Mouse (Mus musculus) hindbrain, embryonic 12.5 days (tissue): ENCODE data around the gene Trpm3. TPM values are rescaled to one million over a fixed set of nuclear protein-coding genes. Genes with fewer than 3 reads are reported as not detected.

ENCODE experiments used
- ATAC-seq: fragments of 200-750 bp; cut with Nextera tagmentation; 2 replicates; pipeline ENCODE4 v1.8.0; 2017; ENCODE audit warnings: moderate TSS enrichment; ENCODE audit not compliant: low FRiP score
- H3K27ac ChIP-seq: fragments of 300-500 bp; sonication (generic); 2 replicates; pipeline ENCODE4 v1.5.1; 2016; ENCODE audit warnings: mild to moderate bottlenecking
- H3K27me3 ChIP-seq: fragments of 300-500 bp; sonication (generic); 2 replicates; pipeline ENCODE4 v1.6.1; 2016; ENCODE audit warnings: mild to moderate bottlenecking
- H3K36me3 ChIP-seq: fragments of 300-500 bp; sonication (generic); 2 replicates; pipeline ENCODE4 v1.6.1; 2016; ENCODE audit warnings: mild to moderate bottlenecking
- H3K4me1 ChIP-seq: fragments of 300-500 bp; sonication (generic); 2 replicates; pipeline ENCODE4 v1.6.1; 2016
- H3K4me2 ChIP-seq: fragments of 300-500 bp; sonication (generic); replicated peaks from 2 replicates; pipeline ENCODE4 v1.6.1; 2016; ENCODE audit warnings: mild to moderate bottlenecking
- H3K4me3 ChIP-seq: fragments of 300-500 bp; sonication (generic); 2 replicates; pipeline ENCODE4 v1.5.1; 2016; ENCODE audit warnings: mild to moderate bottlenecking
- H3K9ac ChIP-seq: fragments of 300-500 bp; sonication (generic); 2 replicates; pipeline ENCODE4 v1.6.1; 2016; ENCODE audit warnings: mild to moderate bottlenecking, moderate library complexity
- H3K9me3 ChIP-seq: fragments of 300-500 bp; sonication (generic); replicated peaks from 2 replicates; pipeline ENCODE4 v1.6.1; 2016; ENCODE audit warnings: mild to moderate bottlenecking
- WGBS: fragments of 180-500 bp; shearing (Covaris S2); methylation state at CpG from one replicate; pipeline ENCODE4 v1.1.7; 2016; 5-methylcytosine and 5-hydroxymethylcytosine counted together
- polyA plus RNA-seq: library from polyadenylated mRNA; unstranded; fragments of >200 nt; fragmentation: Nextera tagmentation; extraction: Ambion mirVana; gene quantifications from 2 replicates; pipeline ENCODE4 v1.2.1, GENCODE M21; 2016

The Trpm3 gene
- polyA plus RNA-seq, 1 experiment from 2014 or later = 23.8 TPM

DNA sequence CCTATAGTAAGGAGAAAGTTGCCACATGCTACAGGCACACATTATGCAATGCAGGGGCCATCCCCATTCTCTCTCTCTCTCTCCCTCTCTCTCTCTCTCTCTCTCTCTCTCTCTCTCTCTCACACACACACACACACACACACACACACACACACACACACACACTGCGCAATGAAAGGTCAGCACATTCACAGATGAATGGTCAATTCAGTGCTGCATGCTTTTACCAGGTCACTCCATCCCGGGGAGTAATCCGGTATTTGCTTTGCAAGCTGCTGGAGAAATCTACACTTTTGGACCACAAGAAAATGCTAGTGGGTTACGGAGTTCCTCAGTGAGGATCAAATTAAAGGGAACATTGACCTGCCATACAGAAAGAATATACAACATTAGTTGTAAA lies 537.4 kb downstream of the Trpm3 start:
- ATAC-seq = no peak
- Histone ChIP-seq H3K36me3 (no peaks in the 10 kb centered on the region), H3K4me2 (no peak overlapping the region), H3K4me3 (no peak overlapping the region), H3K9me3 (no peaks in the 10 kb centered on the region), H3K27ac (no peak overlapping the region), H3K9ac (no peak overlapping the region), H3K4me1 (no peaks in the 10 kb centered on the region), H3K27me3 (no peaks in the 10 kb centered on the region)
- 69% methylated on average over 4 of the region's 4 CpGs for WGBS

DNA sequence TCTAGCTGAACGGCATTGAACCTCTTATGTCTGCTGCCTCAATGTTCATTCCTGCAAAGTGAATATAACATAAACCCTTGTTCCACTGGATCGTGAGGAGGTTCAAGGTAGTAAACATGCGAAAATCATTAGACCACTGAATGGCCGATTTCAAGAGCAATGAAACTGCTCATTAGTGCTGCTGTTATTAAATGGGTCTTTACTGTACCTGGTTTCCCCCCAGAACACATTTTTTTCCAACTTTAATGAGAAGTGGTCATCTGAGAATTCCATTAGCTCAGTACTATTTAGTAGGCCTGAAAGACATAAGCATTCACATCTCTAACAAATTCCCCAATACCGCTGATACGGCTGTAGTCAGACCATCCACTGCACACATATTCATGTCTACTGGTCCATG lies 543.4 kb downstream of the Trpm3 start:
- Histone ChIP-seq H3K36me3 (no peaks in the 10 kb centered on the region), H3K9me3 (no peaks in the 10 kb centered on the region), H3K4me3 (no peak overlapping the region), H3K9ac (no peak overlapping the region), H3K4me1 (no peaks in the 10 kb centered on the region), H3K27ac (no peak overlapping the region), H3K4me2 (no peak overlapping the region), H3K27me3 (no peaks in the 10 kb centered on the region)
- no peak for ATAC-seq
- 89% methylated on average over 6 of the region's 6 CpGs for WGBS

DNA sequence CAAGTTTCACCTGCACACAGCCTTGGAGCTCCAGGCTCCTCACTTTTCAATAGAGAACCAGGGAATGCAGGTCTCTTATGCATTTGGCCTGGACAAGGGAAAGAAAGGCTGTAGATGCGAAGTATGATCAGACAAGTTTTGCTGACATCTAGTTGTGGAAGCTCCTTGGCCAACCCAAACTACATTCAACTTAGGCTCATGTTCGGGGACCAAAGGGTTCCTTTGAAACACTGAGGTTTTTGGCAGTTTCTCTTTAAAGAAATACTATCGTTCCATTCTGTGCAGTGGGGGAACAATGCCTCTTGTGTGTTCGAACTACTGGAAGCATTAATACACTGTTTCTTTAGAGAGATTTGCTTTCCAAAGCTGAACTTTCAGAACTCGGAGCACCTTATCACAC lies 553.1 kb downstream of the Trpm3 start:
- Histone ChIP-seq H3K9ac (no peak overlapping the region), H3K36me3 (no peaks in the 10 kb centered on the region), H3K27ac (no peak overlapping the region), H3K4me1 (peaks cover 4% of the 10 kb centered on the region; the same call in 1 of the 2 replicates), H3K4me3 (no peak overlapping the region), H3K4me2 (no peak overlapping the region), H3K27me3 (no peaks in the 10 kb centered on the region), H3K9me3 (no peaks in the 10 kb centered on the region)
- WGBS = 63% methylated on average over 5 of the region's 5 CpGs
- ATAC-seq = no peak

DNA sequence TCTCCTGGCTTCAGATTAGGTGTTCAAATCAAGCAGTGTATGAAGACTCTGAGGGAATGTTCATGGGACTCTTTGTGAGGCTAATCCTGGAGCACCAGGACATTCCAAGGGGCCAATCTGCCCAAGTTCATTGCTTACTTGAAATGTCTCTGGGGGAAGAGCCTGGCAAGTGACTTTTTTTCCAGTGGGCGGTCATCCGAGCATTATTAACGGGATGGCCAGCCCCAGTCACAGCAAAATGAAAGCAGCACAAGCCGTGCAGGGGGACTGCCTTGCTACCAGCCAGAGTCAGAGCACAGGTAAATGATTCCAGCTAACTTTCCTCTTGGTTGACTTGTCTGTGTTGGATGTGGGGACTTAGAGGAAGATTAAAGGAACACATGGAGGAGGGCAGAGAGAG lies 553.7 kb downstream of the Trpm3 start:
- Histone ChIP-seq H3K9me3 (no peaks in the 10 kb centered on the region), H3K27me3 (no peaks in the 10 kb centered on the region), H3K4me1 (peaks cover 4% of the 10 kb centered on the region; the same call in 1 of the 2 replicates), H3K36me3 (no peaks in the 10 kb centered on the region), H3K4me3 (no peak overlapping the region), H3K4me2 (no peak overlapping the region), H3K9ac (0 out of 2 replicates have a peak overlapping the region, but pooled peaks have one; percentile 6), H3K27ac (0 out of 2 replicates have a peak overlapping the region, but pooled peaks have one; percentile 25)
- no peak for ATAC-seq
- WGBS = 39% methylated on average over 4 of the region's 4 CpGs

DNA sequence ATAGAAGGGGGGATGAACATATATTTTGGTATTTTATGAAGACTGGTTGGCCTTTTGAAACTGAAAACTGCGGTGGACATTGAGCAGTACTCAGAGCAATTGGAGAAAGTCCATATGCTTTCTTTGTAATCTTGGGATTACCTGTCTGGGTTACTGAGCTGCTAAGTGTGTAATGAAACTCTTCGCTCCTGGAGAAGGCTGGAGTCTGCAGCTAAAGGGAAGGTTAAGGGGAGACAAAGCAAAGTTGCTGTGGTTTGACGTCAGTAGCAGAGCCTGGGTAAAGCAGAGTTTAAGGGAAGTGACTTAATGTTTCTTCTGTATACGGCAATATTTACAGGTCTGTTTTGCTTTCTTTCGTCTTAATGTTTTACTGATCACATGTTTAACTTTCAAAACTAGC lies 554.1 kb downstream of the Trpm3 start:
- Histone ChIP-seq H3K36me3 (no peaks in the 10 kb centered on the region), H3K4me1 (peaks cover 4% of the 10 kb centered on the region; the same call in 1 of the 2 replicates), H3K4me2 (no peak overlapping the region), H3K27ac (0 out of 2 replicates have a peak overlapping the region, but pooled peaks have one; percentile 25), H3K4me3 (no peak overlapping the region), H3K9ac (0 out of 2 replicates have a peak overlapping the region, but pooled peaks have one; percentile 6), H3K27me3 (no peaks in the 10 kb centered on the region), H3K9me3 (no peaks in the 10 kb centered on the region)
- no peak for ATAC-seq
- 72% methylated on average over 5 of the region's 5 CpGs for WGBS

DNA sequence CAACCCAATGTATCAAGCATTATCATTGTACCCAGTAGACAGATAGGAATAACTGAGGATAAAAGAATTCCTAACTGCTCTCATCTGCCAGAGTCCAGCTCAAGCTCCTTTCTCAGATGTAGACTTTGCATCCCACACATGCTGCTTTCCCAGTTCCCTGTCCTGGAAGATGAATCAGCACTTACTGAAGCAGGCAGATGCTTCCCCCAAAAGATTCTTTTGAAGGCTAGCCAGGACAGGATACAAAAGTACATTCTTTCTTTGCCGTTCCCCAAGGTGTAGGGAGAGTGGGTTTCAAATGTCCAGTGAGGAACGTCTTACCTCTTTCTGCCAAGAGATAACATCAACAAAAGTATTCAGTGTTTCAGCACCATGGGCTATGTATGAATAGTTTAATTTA lies 556.6 kb downstream of the Trpm3 start:
- Histone ChIP-seq H3K9me3 (no peaks in the 10 kb centered on the region), H3K4me2 (no peak overlapping the region), H3K4me1 (peaks cover 4% of the 10 kb centered on the region; the same call in 1 of the 2 replicates), H3K27me3 (no peaks in the 10 kb centered on the region), H3K36me3 (no peaks in the 10 kb centered on the region), H3K4me3 (no peak overlapping the region), H3K27ac (no peak overlapping the region), H3K9ac (no peak overlapping the region)
- no peak for ATAC-seq
- 53% methylated on average over 2 of the region's 2 CpGs for WGBS

DNA sequence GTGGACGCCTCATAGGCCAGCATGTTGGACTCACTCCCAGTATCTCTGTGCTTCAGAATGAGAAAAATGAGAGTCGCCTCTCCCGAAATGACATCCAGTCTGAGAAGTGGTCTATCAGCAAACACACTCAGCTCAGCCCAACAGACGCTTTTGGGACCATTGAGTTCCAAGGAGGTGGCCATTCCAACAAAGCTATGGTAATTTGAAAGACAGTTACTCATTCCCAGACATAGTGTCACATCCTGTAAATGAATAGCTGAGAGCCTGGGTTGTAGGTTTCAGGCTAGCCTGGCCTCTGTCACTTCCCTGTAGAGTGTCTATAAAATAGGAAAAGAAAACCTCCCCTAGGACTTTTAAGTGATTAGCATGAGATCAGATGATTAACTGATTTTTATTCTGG lies 559.9 kb downstream of the Trpm3 start:
- Histone ChIP-seq H3K4me2 (no peak overlapping the region), H3K27ac (no peak overlapping the region), H3K9me3 (no peaks in the 10 kb centered on the region), H3K36me3 (no peaks in the 10 kb centered on the region), H3K4me3 (no peak overlapping the region), H3K9ac (no peak overlapping the region), H3K27me3 (no peaks in the 10 kb centered on the region), H3K4me1 (no peaks in the 10 kb centered on the region)
- 81% methylated on average over 4 of the region's 4 CpGs for WGBS
- no peak for ATAC-seq

DNA sequence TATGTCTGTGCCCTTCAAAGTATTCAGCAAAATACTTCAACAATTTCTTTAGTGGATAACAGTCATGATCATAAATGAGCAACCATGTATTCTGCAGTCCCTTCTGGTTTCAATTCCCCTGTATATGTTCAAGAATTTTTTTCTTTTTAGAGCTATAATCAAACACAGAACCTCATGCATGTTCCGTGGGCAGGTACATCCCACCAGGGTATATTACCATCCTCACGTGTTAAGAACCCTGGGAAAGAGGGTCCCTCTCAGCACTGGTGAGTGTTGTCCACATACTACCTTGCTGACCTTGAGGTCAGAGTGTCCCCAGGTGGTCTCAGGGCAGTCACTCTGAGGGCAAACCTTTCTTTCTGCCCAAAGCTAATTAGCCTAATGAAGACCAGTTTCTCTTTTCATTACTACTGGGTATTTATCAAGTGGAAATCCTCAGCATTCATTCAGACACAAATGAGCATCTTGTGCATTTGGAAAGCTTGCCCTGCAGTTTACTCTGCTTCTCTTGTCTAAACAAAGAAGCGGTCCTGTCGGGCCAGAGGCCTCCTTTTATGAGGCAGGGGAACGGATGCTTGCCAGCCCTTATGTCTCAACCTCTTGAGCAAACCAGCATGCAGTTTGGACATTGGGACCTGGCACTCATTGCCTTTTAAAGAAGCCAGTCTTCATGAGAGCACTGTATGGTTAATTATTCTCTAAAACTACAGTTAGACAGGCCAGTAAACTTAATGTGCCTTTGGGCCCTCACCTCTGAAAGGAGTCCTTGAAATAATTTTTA lies 562.2 kb downstream of the Trpm3 start:
- no peak for ATAC-seq
- Histone ChIP-seq H3K4me3 (no peak overlapping the region), H3K27me3 (no peaks in the 10 kb centered on the region), H3K36me3 (no peaks in the 10 kb centered on the region), H3K4me1 (no peaks in the 10 kb centered on the region), H3K27ac (no peak overlapping the region), H3K9me3 (no peaks in the 10 kb centered on the region), H3K4me2 (no peak overlapping the region), H3K9ac (no peak overlapping the region)
- WGBS = 18% methylated on average over 5 of the region's 5 CpGs

DNA sequence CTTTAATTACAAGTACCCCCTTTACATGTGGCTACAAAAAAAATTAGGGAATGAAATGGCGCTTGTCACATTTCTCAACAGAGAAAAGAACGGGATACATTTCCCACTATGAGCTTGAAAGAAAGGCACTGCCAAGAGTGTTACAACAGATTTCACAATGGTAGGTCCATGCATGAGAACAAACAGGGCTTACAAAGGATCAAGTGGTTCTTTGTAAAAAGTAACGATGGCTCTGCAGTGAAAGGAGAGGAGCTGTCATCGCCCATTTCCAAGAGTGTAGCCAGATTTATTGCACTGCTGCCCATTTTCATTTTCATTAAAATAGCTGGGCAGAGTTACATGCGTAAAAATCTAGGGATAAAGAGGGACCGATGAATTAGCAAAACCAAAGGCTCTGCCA lies 565.0 kb downstream of the Trpm3 start:
- Histone ChIP-seq H3K4me3 (no peak overlapping the region), H3K4me2 (no peak overlapping the region), H3K27me3 (no peaks in the 10 kb centered on the region), H3K4me1 (no peaks in the 10 kb centered on the region), H3K36me3 (no peaks in the 10 kb centered on the region), H3K9ac (no peak overlapping the region), H3K27ac (no peak overlapping the region), H3K9me3 (no peaks in the 10 kb centered on the region)
- no peak for ATAC-seq
- WGBS = 38% methylated on average over 6 of the region's 6 CpGs

DNA sequence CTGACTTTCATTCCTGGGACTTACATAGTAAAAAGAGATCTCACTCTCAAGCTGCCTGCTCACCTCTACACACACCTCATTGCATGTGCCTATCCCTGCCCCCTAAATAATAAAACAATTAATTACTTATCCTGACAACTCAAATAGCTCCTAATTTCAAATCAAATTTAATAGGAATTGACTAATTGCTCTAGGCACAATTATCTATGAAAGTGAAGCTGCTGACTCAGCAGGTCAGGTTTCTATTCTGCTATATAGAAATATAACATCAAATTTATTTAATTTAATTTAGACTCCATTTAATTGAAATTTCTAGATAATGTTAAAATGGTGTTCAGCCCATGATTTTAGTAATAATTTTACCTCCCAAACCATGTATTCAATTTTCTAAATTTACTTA lies 566.6 kb downstream of the Trpm3 start:
- Histone ChIP-seq H3K9me3 (no peaks in the 10 kb centered on the region), H3K4me1 (no peaks in the 10 kb centered on the region), H3K27ac (no peak overlapping the region)

DNA sequence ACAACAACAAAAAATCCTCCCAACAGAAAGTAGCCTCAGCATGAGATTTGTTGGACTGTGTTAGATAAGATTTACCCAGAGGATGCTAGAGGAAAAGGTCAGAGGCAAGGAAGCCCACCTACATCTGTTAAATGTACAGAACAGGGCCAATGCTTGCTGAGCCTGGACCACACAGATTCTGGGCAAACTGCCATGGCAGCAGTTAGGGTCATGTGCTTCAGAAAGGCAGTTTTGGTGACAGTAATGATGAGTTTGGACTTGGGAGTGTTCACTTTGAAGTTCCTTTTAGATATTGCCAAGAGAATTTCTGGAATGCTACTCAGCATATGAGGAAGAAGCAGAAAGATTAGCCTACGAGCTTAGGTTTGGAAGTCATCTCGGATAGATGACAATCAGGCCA lies 580.2 kb downstream of the Trpm3 start:
- no peak overlapping the region for H3K27ac ChIP-seq
- ATAC-seq = no peak
- 82% methylated on average over 2 of the region's 2 CpGs for WGBS
- no peaks in the 10 kb centered on the region for H3K9me3 ChIP-seq
- no peak overlapping the region for H3K9ac ChIP-seq
- no peak overlapping the region for H3K4me3 ChIP-seq
- no peaks in the 10 kb centered on the region for H3K36me3 ChIP-seq
- no peaks in the 10 kb centered on the region for H3K4me1 ChIP-seq
- H3K4me2 ChIP-seq = no peak overlapping the region
- H3K27me3 ChIP-seq = no peaks in the 10 kb centered on the region

More for the DNA sequence above, 566.6 kb downstream of the Trpm3 start:
- Histone ChIP-seq H3K27me3 (no peaks in the 10 kb centered on the region), H3K9ac (no peak overlapping the region), H3K4me3 (no peak overlapping the region), H3K36me3 (no peaks in the 10 kb centered on the region), H3K4me2 (no peak overlapping the region)
- no peak for ATAC-seq

DNA sequence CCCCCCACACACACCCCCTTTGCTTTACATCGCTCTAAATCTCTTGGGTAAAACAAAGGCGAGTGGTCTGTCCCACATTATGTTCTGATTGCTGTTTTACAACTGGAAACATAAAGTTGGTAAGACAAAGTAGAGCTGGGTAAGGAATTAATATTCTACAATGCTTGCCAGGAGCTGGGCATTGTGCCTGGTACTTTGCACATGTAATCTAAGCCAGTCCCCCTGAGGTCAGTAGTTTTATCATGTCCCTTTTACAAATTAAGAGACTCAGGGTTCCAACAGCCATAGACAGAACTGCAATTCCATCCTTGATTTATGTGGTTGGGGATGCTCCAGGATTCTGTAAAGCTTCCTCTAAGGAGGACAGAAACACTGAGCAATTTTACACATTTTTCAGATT lies 591.0 kb downstream of the Trpm3 start:
- no peak for ATAC-seq
- 85% methylated on average over 2 of the region's 2 CpGs for WGBS
- no peaks in the 10 kb centered on the region for H3K9me3 ChIP-seq
- H3K27ac ChIP-seq = no peak overlapping the region
- no peak overlapping the region for H3K4me3 ChIP-seq
- no peaks in the 10 kb centered on the region for H3K36me3 ChIP-seq
- H3K4me2 ChIP-seq = no peak overlapping the region
- H3K4me1 ChIP-seq = peaks cover 4% of the 10 kb centered on the region; the same call in 1 of the 2 replicates
- no peak overlapping the region for H3K9ac ChIP-seq
- H3K27me3 ChIP-seq = no peaks in the 10 kb centered on the region

DNA sequence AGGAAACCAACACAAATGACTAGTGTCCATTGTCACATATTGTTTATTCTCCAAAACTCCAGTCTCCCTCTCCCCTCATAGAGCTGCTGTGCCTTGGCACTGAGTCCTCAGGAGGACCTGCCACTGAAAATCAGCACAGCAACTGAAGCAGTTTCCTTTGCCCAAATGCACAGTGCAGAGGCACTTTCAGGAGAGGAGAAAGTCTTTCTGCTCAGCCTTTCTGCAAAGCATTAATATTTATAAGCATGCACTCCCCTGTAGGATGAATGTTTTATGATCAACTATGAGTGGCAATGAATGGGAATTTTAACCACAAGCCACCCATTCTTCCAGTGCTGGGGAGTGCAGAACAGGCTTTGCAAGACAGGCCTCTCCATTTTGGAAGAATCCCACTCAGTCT lies 592.1 kb downstream of the Trpm3 start:
- no peak overlapping the region for H3K4me2 ChIP-seq
- no peaks in the 10 kb centered on the region for H3K9me3 ChIP-seq
- peaks cover 4% of the 10 kb centered on the region; the same call in 1 of the 2 replicates for H3K4me1 ChIP-seq
- no peaks in the 10 kb centered on the region for H3K27me3 ChIP-seq
- H3K27ac ChIP-seq = no peak overlapping the region
- no peak overlapping the region for H3K4me3 ChIP-seq
- H3K9ac ChIP-seq = no peak overlapping the region
- ATAC-seq = no peak
- H3K36me3 ChIP-seq = no peaks in the 10 kb centered on the region
